Mouse (Mus musculus): ENCODE measurements around the gene P4ha2.

DNA sequence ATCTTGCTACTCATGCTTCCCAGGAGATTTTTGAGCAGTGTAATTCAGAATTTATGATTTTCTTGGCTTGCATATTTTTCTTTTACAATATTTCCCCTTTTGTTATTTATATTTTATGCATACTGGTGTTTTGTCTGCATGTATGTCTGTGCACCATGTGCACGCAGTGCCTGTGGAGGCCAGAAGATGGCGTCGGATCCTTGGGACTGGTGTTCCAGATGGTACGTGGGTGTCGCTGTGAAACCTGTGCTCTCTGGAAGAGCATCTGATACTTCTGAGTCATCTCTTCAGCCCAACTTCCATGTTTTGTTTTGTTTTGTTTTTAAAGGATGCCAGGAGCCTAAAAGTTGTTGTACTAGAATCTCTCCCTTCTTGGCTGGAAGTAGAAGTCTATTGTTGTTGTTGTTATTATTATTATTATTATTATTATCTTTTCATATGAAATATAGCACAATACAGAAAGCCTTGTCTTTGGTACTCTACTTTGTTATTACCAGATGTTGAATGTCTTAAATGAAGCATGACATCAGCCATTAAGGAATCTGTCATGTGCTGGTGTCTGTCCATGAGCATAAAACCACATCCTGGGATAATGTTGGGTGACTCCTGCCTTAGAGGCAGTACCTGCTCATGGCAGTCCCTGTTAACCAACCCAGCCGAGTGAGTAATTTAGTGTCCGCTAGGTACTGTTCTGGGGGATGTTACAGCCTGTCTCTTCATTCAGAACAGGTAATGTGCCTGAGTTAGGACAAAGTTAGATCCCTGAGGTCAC lies 41.5 kb downstream of the P4ha2 start:
- TF ChIP-seq CTCF (IDR thresholded peaks at IDR 0.05; ENCODE audit: low read depth) (peak; percentile 40), EP300 (IDR thresholded peaks at IDR 0.05; ENCODE audit: low read depth) (no peak)
